Mouse (Mus musculus): ENCODE measurements at regions not wholly inside any gene's neighbourhood (a gene's known extent, or its start where the extent isn't known, plus 50 kb on each side); places are given as distances from the start of the nearest gene placed in this dataset.

GRCm38 (mm10) chr4:142472332-142472731 lies 233.1 kb upstream of the Kazn start:
- in situ Hi-C loops (cut with MboI; ENCODE audit: low pct_ligation_motif_present, low pct_unique_long_range_greater_than_20kb, low sequenced_read_pairs) (no loop called here), dilution Hi-C loops (cut with MboI; ENCODE audit: extremely low pct_ligation_motif_present, extremely low pct_unique_long_range_greater_than_20kb, low sequenced_read_pairs) (no loop called here)
- H3K79me2 ChIP-seq (replicated peaks; ENCODE audit: control insufficient read depth, extremely low read depth, insufficient read depth, poor library complexity, severe bottlenecking): no peaks in the 10 kb centered on the region
- TF ChIP-seq RAD21 (IDR thresholded peaks at IDR 0.05; ENCODE audit: low read depth, low read length): no peak
- no peak for TF ChIP-seq MAFK (IDR thresholded peaks at IDR 0.05; ENCODE audit: insufficient replicate concordance, low read length)
- TF ChIP-seq MYC (IDR thresholded peaks at IDR 0.05; ENCODE audit: low read depth, low read length): no peak
- TF ChIP-seq ZKSCAN1 (IDR thresholded peaks at IDR 0.05; ENCODE audit: borderline replicate concordance, low read depth, low read length): no peak
- TF ChIP-seq MAX (IDR thresholded peaks at IDR 0.05; ENCODE audit: low read length): no peak
- no peak for TF ChIP-seq ETS1 (conservative IDR thresholded peaks at IDR 0.05; ENCODE audit: low read depth, low read length)
- TF ChIP-seq TBP (conservative IDR thresholded peaks at IDR 0.05; ENCODE audit: low read depth, low read length): no peak
- no peak for TF ChIP-seq ZC3H11A (IDR thresholded peaks at IDR 0.05; ENCODE audit: low read depth, low read length)
- no peaks in the 10 kb centered on the region for H3K4me1 ChIP-seq (ENCODE audit: control insufficient read depth in 1 of 2, insufficient read depth in 2 of 2)
- H3K4me2 ChIP-seq (ENCODE audit: insufficient read depth, low read depth, poor library complexity, severe bottlenecking): no peak overlapping the region
- peaks cover 76% of the 10 kb centered on the region for H3K9me3 ChIP-seq (replicated peaks; ENCODE audit: low read length)
- no peak overlapping the region for H3K9ac ChIP-seq (ENCODE audit: insufficient read depth, low read depth)
- DNase-seq (ENCODE audit: extremely low read depth): no peak
- H3K27me3 ChIP-seq (replicated peaks): no peaks in the 10 kb centered on the region
- no peaks in the 10 kb centered on the region for H3K36me3 ChIP-seq (replicated peaks in 1 of 2; ENCODE audit: control insufficient read depth in 1 of 2, insufficient read depth in 1 of 2, low read length in 1 of 2)
- H3K27ac ChIP-seq (ENCODE audit: insufficient read depth, low read depth): no peak overlapping the region
- no peak overlapping the region for H3K4me3 ChIP-seq (replicated peaks in 1 of 3; ENCODE audit: low read depth in 2 of 3, low read length in 2 of 3, poor library complexity in 1 of 3)

GRCm38 (mm10) chr4:142470784-142471183 lies 231.6 kb upstream of the Kazn start:
- H3K27ac ChIP-seq (ENCODE audit: insufficient read depth, low read depth): no peak overlapping the region
- H3K36me3 ChIP-seq (replicated peaks in 1 of 2; ENCODE audit: control insufficient read depth in 1 of 2, insufficient read depth in 1 of 2, low read length in 1 of 2): no peaks in the 10 kb centered on the region
- H3K4me2 ChIP-seq (ENCODE audit: insufficient read depth, low read depth, poor library complexity, severe bottlenecking): no peak overlapping the region
- no peak overlapping the region for H3K9ac ChIP-seq (ENCODE audit: insufficient read depth, low read depth)
- no peaks in the 10 kb centered on the region for H3K79me2 ChIP-seq (replicated peaks; ENCODE audit: control insufficient read depth, extremely low read depth, insufficient read depth, poor library complexity, severe bottlenecking)
- TF ChIP-seq JUND (conservative IDR thresholded peaks at IDR 0.05; ENCODE audit: low read depth, low read length) (no peak), IRF4 (IDR thresholded peaks at IDR 0.05; ENCODE audit: low read depth, low read length) (no peak), ZC3H11A (IDR thresholded peaks at IDR 0.05; ENCODE audit: low read depth, low read length) (no peak), POLR2A (IDR thresholded peaks at IDR 0.05; ENCODE audit: low read depth, low read length) (no peak), CHD1 (IDR thresholded peaks at IDR 0.05; ENCODE audit: low read depth, low read length) (no peak), ZNF384 (IDR thresholded peaks at IDR 0.05; ENCODE audit: low read depth, low read length) (no peak), USF1 (IDR thresholded peaks at IDR 0.05; ENCODE audit: low read depth, low read length) (no peak), CTCF (conservative IDR thresholded peaks at IDR 0.05 in 1 of 2, IDR thresholded peaks at IDR 0.05 in 1 of 2; ENCODE audit: low read depth in 2 of 2, low read length in 2 of 2) (no peak)
- dilution Hi-C loops (cut with MboI; ENCODE audit: extremely low pct_ligation_motif_present, extremely low pct_unique_long_range_greater_than_20kb, low sequenced_read_pairs): no loop called here
- peaks cover 84% of the 10 kb centered on the region for H3K9me3 ChIP-seq (replicated peaks; ENCODE audit: low read length)
- no peak overlapping the region for H3K4me3 ChIP-seq (replicated peaks in 1 of 3; ENCODE audit: low read depth in 2 of 3, low read length in 2 of 3, poor library complexity in 1 of 3)
- DNase-seq (ENCODE audit: extremely low read depth): no peak
- H3K4me1 ChIP-seq (ENCODE audit: control insufficient read depth in 1 of 2, insufficient read depth in 2 of 2): no peaks in the 10 kb centered on the region
- in situ Hi-C loops (cut with MboI; ENCODE audit: low pct_ligation_motif_present, low pct_unique_long_range_greater_than_20kb, low sequenced_read_pairs): no loop called here
- H3K27me3 ChIP-seq (replicated peaks): no peaks in the 10 kb centered on the region

- Histone ChIP-seq H3K27ac (ENCODE audit: insufficient read depth, low read depth) (no peak overlapping the region), H3K27me3 (replicated peaks) (no peaks in the 10 kb centered on the region), H3K36me3 (replicated peaks in 1 of 2; ENCODE audit: control insufficient read depth in 1 of 2, insufficient read depth in 1 of 2, low read length in 1 of 2) (no peaks in the 10 kb centered on the region), H3K4me3 (replicated peaks in 1 of 3; ENCODE audit: low read depth in 2 of 3, low read length in 2 of 3, poor library complexity in 1 of 3) (no peak overlapping the region), H3K79me2 (replicated peaks; ENCODE audit: control insufficient read depth, extremely low read depth, insufficient read depth, poor library complexity, severe bottlenecking) (no peaks in the 10 kb centered on the region), H3K9ac (ENCODE audit: insufficient read depth, low read depth) (no peak overlapping the region), H3K4me2 (ENCODE audit: insufficient read depth, low read depth, poor library complexity, severe bottlenecking) (no peak overlapping the region), H3K4me1 (ENCODE audit: control insufficient read depth in 1 of 2, insufficient read depth in 2 of 2) (no peaks in the 10 kb centered on the region), H3K9me3 (replicated peaks; ENCODE audit: low read length) (peaks cover 90% of the 10 kb centered on the region)
- dilution Hi-C loops (cut with MboI; ENCODE audit: extremely low pct_ligation_motif_present, extremely low pct_unique_long_range_greater_than_20kb, low sequenced_read_pairs) (no loop called here), in situ Hi-C loops (cut with MboI; ENCODE audit: low pct_ligation_motif_present, low pct_unique_long_range_greater_than_20kb, low sequenced_read_pairs) (no loop called here)
- DNase-seq (ENCODE audit: extremely low read depth): no peak
- TF ChIP-seq UBTF (IDR thresholded peaks at IDR 0.05; ENCODE audit: low read depth, low read length) (no peak), SMC3 (IDR thresholded peaks at IDR 0.05; ENCODE audit: low read depth, low read length) (no peak), USF2 (conservative IDR thresholded peaks at IDR 0.05; ENCODE audit: low read depth, low read length) (no peak), SIN3A (IDR thresholded peaks at IDR 0.05; ENCODE audit: low read length) (no peak), RAD21 (IDR thresholded peaks at IDR 0.05; ENCODE audit: low read depth, low read length) (no peak), MYC (IDR thresholded peaks at IDR 0.05; ENCODE audit: low read depth, low read length) (no peak), GABPA (IDR thresholded peaks at IDR 0.05; ENCODE audit: insufficient replicate concordance, low read depth, low read length) (no peak), KAT2A (IDR thresholded peaks at IDR 0.05; ENCODE audit: insufficient replicate concordance, low read length) (no peak), HCFC1 (IDR thresholded peaks at IDR 0.05; ENCODE audit: low read depth, low read length) (no peak)
These were observed 228.7 kb upstream of the Kazn start for GRCm38 (mm10) chr4:142467920-142468319.

Measured in CH12.LX (cell line).